24 mouse cellular contexts compared by ENCODE assay signal in genomic region chr8:79248470-79248869, GRCm38 (mm10). TPM values are rescaled to one million over a fixed set of nuclear protein-coding genes. Genes with fewer than 3 reads are reported as not detected.
"Had no signal": no experiment of that assay in that cellular context is flagged by ENCODE, and none has a peak within 500 bp of the region (broad histone marks: within the 10 kb centered on the region; RNA-seq: fewer than 3 reads in every experiment).

Gene 1700011L22Rik, minus strand, starts transcription at chr8:79248570.

- H3K4me3 ChIP-seq: lung, embryonic 15.5 days; megakaryocyte, embryonic 14.5 days; midbrain, embryonic 13.5 days; midbrain, embryonic 15.5 days; neural tube, embryonic 12.5 days; stomach, embryonic 15.5 days had no signal

- DNase-seq: liver, postnatal 0 days; lung, adult 2 months; lung, postnatal 14 days; lung, postnatal 36 days; right cerebral cortex, postnatal 14 days; thymus, adult 2 months; thymus, postnatal 25 days; thymus, postnatal 4 days had no signal

- H3K36me3 ChIP-seq: lung, embryonic 15.5 days; midbrain, embryonic 13.5 days; midbrain, embryonic 15.5 days; neural tube, embryonic 12.5 days; stomach, embryonic 15.5 days had no signal

- H3K4me1 ChIP-seq: megakaryocyte, embryonic 14.5 days; midbrain, embryonic 13.5 days; midbrain, embryonic 15.5 days; neural tube, embryonic 12.5 days; stomach, embryonic 15.5 days had no signal

- H3K9ac ChIP-seq: liver, postnatal 0 days; lung, embryonic 15.5 days; midbrain, embryonic 13.5 days; midbrain, embryonic 15.5 days; neural tube, embryonic 12.5 days; stomach, embryonic 15.5 days had no signal

- H3K27ac ChIP-seq: lung, embryonic 15.5 days; macrophage; midbrain, embryonic 13.5 days; midbrain, embryonic 15.5 days; neural tube, embryonic 12.5 days; stomach, embryonic 15.5 days; stomach, postnatal 0 days had no signal

- H3K27me3 ChIP-seq: lung, embryonic 15.5 days; megakaryocyte, embryonic 14.5 days; midbrain, embryonic 13.5 days; midbrain, embryonic 15.5 days; neural tube, embryonic 12.5 days; stomach, embryonic 15.5 days had no signal

- H3K4me2 ChIP-seq: lung, embryonic 15.5 days; midbrain, embryonic 11.5 days; midbrain, embryonic 13.5 days; midbrain, embryonic 15.5 days; neural tube, embryonic 12.5 days; stomach, embryonic 15.5 days had no signal

- ATAC-seq: liver, postnatal 0 days; lung, postnatal 0 days; midbrain, embryonic 13.5 days; midbrain, embryonic 15.5 days had no signal

- H3K9me3 ChIP-seq: lung, embryonic 15.5 days; midbrain, embryonic 13.5 days; midbrain, embryonic 15.5 days; neural tube, embryonic 12.5 days; stomach, embryonic 15.5 days had no signal

RNA-seq across cellular contexts. Expression of gene 1700011L22Rik, which starts in this region (rescaled TPM):
- total RNA-seq: megakaryocyte progenitor cell, adult 5-6 weeks; midbrain, postnatal 0 days; monocyte, adult 5-6 weeks; neutrophil, adult 5-6 weeks had no signal
- polyA plus RNA-seq: liver, postnatal 0 days; lung, adult 2 months; lung, embryonic 15.5 days; lung, postnatal 0 days; macrophage; midbrain, embryonic 11.5 days; midbrain, embryonic 13.5 days; midbrain, embryonic 15.5 days; midbrain, postnatal 0 days; neural tube, embryonic 12.5 days; neural tube, embryonic 14.5 days; spleen, adult 2 months; stomach, embryonic 15.5 days; stomach, postnatal 0 days; thymus, adult 2 months had no signal
